Mouse (Mus musculus) lung, postnatal 25 days (tissue): ENCODE measurements around the gene Myh8.

Source experiments
- DNase-seq: peaks from one replicate; pipeline ENCODE4 v3.0.0; 2022; ENCODE audit warnings: low spot score

Gene Myh8

DNA sequence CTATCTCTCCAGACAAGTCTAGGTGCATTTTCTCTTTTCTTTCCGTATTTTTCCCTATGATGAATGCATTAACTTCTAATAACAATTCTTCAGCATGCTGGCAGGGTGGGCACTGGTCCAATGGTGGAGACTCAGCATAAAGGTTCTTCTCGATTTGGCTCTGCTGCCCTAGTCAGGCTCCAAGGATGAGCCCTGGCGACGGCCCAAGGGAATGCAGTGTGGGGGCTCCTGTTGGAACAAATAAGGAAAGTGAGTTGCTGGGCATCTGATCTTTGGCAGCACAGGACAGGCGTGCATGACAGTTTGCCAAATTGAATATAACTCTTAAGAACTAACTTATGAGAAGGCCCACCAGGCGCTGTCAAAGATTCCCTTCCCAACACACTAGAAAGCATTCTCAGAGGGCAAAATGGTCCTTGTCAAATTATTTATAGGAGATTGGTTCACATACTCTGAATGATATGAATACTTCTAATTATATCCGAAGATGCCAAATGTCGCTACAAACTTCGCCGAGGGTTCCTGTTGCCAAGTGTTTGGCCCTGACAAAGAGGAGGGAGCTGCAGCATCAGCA is at the start of gene Myh8:
TSS of gene Myh8 (plus strand) at position 524 of the 574 bp plus-strand sequence.
- DNase-seq = no peak

DNA sequence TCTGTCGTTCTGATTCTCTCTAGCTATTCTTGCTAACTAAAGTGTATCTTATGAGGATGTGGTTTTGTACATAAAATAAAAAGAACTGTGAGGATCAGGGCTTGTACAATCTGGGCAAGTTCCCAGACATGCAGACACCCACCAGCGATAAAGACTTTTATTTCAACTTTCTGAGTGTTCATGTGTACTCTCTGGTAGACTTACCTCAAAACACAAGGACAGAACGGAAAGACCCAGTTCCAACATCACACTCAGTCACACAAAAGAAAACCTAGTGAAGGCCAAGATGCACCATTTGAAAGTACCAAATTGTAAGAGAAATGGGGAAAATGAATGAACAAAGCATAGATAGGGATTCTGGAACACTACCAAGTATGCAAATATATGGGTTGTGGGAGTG is 48.2 kb upstream of the Myh8 start:
- no peak for DNase-seq

DNA sequence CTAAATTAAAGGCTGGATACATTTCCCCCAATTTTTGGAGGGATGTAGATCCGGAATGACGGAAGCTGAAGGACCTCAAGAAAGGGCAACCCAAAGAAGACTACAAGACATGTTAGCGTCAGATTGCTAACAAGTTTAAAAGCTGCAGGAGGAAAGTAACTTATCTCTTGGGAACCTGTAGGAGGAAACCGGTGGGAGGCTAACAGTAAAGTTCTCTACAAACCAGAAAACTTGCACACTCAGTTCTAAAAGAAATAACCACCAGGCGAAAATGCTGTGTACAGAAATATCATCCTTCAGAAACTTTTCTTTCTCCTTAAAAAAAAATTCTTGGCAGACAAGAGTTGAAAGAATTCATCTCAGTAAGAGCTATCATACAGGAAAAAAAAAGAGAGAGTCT is 47.8 kb upstream of the Myh8 start:
- no peak for DNase-seq

DNA sequence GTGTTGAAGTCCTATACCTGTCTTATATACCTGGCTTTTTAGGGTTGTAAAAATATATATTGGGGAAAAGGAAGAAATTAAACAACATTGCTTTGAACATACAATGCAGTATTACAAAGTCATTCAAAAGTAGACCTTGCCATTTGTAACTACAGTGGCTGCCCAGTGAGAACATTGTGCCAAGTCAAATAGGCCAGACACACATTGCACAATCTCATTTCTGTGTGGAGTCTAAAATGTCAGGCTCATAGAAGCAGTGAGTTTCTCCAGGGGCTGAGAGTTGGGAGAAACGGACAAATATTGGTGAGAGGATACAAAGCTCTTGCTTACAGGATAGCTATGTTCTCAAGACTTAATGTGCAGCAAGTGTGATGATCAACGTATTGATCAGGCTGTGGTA is 47.0 kb upstream of the Myh8 start:
- DNase-seq = peak; percentile 72

DNA sequence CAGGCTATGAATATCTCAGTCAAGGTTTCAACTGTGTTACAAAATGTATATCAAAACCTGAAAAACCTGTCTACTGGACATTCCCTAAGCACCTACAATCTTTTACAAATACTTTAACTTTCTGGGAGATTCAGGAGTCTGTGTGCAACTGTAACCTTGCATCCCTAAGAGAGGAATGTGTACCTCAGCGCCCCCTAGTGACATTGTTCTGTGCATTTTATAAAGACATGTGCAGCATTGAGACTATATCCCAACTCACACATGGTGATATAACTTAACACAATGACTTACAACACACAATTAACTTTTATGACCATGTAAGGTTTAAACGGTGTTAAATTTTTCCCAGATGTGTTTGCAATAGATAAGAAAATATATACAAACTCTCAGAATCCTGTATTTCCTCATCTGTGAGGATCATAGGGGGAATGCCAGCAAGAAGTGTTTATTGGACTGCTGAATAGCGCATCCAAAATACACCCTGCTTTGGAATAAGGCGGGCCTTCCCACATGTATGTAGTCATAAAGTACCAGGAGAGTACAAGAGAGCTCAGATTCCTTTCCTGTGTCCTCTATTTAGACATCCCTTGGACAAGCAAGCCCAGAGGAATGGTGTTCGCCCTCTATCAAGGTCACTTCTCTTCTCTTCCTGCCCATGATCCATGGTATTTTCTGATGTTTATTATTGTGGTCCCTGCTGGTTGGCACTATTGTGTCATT is 41.1 kb upstream of the Myh8 start:
- peak; percentile 51 for DNase-seq

DNA sequence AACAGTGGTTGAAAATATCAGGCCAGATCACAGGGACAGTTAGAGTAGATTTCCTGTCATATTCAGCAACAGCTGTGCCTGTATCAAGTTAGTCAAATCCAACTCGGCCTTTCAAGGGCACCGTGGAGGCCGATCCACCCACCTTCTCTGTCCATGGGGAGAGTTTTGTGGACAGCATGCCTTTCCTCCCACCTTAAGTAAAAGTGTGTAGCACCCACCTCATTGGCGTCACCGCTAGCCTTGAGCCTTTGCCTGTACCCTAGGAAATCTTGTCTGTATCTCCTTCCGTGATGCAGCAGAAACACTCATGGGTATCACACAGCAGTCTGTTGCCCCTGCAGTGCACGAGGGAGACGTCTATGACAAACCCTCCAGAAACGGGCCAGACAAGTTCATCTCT is 40.1 kb upstream of the Myh8 start:
- no peak for DNase-seq

DNA sequence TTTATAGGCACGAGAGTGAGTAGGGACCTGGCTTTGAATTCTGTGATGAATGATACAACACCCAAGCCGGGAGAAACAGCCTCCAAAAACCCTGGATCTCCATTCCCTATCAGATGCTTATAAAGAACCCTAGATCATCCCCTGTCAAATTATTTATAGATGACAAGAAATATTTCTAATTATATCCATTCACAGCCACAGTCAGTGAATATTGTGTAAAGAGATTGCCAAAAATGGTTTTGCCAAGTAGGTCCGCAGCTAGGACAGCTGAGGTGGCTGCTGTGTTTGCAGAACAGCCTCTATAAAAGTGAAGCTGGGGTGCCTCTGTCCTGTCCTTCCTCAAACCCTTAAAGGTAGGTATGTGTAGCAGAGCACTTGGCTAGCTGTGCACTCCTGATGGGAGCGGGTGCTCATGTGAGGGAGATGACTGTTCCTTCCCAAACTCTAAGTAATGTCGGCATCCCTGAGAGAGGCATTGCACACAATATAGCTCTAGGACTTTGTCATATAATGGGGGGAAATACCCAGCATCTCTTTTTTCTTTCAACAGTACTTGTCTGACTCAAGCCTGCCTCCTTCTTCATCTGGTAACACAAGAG is 39.3 kb upstream of the Myh8 start, which contains the start of gene Myh4:
TSS of gene Myh4 (plus strand) at position 549 of the 599 bp plus-strand sequence.
- no peak for DNase-seq

DNA sequence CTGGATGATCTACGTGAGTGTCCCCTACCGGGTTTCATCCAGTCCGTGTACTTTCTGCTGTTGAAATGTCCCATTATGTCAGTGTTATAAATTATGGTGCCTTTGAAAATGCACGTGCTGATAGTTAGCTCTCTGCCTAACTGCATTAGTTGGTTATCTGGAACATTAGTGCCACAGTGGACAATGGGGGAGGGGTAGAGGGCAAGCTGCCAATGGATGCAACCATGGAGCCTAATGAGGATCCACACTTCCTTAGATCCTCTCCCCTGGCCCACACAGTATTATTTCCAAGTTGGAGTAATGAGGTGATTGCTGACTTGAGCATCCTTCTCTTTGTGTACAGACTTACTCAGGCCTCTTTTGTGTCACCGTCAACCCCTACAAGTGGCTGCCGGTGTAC is 35.9 kb upstream of the Myh8 start:
- no peak for DNase-seq

DNA sequence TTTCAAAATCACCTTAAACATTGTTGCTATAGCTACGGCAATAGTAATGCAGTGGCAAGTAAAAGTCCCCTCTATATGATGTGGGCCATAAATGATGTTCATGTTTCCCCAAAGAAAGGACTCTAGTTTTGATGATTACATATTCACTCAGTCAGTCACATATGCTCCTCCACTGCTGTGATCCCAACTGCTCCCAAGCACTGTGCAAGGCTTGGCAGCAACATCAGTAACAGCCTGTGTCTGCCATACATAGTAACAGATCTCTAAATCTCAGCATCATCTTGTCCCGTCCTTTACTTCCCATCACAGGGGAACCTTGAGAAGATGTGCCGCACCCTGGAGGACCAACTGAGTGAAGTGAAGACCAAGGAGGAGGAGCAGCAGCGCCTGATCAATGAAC is 23.2 kb upstream of the Myh8 start:
- DNase-seq = no peak

DNA sequence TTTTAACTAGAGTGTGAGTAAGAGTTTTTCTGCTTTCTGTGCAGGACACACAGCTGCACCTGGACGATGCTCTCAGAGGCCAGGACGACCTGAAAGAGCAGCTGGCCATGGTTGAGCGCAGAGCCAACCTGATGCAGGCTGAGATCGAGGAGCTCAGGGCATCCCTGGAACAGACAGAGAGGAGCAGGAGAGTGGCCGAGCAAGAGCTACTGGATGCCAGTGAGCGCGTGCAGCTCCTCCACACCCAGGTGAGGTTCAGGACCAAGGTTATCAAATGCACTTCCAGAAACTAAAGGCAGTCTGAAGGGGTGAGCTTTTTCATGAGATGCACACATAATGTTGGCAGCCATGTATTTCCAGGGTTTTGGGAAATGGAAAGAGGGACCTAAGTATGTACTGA is 19.9 kb upstream of the Myh8 start:
- DNase-seq = no peak

DNA sequence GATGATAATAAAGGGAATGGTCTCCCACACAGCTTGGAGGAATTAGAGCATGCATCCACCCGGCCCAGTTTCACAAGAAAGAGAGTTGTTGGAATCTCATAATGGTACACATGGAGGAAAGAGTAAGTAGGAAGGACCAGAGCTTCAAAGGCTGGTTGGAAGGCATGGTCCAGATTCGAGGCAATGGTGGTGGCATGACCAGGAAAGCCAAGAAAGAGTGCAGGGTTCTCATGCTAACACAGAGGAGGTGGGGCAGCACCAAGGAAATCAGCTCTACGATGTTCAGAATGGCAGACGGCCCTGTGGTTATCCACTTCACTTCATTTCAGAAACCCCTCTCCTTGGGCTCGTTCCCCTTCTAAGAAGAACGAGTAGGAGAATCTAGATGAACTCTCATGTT is 16.0 kb upstream of the Myh8 start:
- DNase-seq = no peak

DNA sequence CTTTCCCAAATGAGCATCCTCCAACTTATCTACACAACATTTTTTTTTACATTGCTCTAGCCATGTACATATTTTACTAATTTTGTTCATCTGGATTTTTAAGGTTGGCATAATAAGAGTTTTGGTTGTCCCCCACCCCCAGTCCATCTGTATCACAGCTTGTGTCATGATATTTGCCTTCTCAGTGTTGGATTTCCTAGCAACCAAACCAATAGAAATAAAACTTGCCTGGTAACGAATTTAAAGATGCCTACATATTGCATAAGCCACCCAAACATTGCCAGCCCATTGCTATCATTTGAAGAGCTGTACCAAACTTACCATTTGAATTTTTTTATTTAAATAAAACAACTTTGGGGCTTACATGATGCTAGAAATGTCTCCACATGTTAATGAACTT is 16.5 kb downstream of the Myh8 start:
- DNase-seq = no peak

DNA sequence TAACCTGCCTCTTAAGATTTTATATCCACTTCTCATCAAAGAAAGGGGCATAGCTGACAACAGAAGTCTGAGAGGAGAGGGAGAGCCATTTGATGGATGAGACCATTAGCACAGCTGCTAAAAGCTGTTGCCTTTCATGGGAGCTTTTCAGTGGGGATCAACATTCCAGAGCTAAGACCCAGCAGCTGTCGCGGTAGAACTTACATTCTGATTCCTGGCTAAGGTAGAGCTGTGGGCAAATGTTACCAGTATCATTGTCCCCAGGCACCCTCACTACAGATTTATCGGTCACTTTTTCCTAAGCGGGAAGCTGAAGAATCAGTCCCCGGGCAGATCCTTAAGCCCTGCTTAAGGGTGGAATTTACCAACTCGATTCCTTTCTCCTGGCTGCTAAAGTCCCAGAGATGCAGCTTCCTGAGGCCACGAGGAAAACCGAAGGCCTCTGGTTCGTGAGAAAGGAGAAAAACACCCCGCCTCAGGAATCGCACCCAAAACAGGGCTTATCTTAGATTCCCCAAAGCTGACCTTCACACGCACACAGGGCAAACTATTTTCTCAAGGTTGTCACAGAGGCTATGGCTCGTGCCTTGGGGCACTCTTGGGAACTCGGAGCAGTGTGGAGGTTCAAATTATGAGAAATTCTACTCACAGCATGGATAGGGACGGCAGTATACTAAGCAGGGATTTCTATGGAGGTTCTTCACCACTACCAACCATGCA is 37.0 kb downstream of the Myh8 start:
- DNase-seq = no peak

DNA sequence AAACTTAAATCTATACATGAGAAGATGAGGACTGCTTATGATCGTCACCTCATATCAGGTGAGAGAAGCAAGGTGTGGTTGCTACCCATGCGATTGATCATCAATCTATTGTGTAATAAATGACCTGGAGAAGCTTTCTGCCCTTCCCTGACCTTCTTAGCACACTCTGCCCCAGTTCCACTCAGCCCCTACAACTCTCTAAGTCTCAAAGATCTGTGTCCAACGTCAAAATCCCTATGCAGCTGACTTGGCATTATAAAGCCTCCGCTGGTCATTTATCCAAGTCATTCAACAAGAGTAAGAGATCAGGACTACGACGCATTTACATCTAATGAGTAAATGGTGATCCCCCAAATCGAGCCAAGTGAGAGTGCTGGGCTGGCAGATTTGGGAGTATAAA is 44.4 kb downstream of the Myh8 start, which contains the start of gene Myh13:
TSS of gene Myh13 (plus strand) at position 301 of the 400 bp plus-strand sequence.
- no peak for DNase-seq

DNA sequence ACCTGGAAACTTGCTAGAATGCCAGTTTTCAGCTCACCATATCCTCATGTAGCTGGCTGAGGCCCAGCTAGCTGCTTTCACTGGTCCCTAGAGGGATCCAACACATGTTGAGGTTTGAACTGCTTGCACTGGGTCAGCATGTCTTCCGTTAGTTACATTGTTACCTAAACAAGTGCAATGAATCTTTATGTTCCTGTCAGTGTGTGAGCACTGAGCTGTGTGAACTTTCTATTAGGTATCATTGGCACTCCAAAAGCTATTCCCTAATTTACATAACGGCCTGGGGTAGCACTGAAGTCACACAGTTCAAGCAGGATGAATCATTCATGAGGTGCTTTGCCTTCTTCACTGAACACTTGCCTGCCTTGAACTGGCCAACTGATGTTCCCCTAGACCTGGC is 49.6 kb downstream of the Myh8 start:
- DNase-seq = no peak

DNA sequence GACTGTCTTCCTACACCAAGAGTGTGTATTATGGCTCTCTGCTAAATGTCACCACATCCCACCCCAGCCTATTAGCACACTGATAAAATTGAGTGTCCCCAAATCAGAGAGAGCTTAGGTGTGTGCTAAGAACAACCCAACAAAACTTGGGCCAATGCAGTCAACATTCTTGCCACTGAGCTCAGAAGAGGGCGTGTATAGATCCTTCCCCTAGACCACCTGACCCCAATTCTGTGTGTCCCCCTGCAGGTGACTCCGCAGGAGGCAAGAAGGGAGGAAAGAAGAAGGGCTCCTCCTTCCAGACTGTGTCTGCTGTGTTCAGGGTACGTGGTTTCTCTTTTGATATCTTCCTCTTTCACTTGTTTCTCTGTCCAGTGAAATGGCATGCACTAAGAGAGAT is 67.6 kb downstream of the Myh8 start:
- DNase-seq = no peak

DNA sequence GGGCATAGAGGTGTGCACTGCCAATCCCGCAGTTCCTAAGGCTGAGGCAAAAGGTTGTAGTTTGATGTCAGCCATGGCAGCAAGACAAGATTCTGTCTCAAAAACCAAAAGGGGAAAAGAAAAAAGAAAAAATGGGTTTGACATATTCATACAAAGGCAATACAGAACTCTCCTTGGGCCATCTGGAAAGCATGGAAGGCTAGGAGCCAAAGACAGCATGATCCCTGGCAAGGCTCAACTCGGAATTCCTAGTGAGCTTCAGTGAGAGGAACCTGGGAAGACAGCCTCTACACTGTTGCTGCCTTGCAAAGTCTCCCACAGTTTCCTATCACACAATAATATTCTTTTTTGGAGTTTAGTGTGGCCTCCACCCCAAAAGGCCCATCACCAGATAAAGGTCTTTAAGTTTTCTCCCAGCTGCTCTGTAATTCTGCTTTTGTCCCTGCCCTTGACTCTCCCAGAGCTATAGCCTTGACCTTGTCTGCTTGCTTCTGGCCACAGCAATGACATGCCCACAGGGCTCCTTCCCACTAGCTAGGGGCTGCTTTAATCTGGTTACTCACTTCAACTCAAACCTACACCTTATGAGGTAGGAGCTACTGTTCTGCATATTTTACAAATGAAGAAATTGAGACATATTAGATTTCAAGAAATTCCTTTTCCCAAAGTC is 68.4 kb downstream of the Myh8 start:
- no peak for DNase-seq

DNA sequence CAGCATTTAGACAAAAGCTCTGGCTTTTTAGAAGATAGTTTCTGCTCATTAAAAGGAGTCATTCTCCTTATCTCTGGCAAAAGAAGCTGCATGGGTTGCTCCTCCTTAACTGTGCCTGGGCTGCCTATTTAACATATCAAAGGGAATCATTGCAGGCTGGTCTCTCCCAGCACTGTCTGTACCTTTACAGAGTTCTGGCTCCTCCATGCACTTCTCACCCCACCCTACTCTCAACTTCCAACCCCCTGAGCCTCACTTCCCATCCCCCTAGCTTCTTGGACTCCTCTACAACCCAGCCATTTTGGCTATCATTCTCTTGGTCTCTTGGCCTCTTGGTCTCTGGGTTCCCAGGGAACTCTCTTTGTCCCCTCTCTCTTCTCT is 68.9 kb downstream of the Myh8 start:
- no peak for DNase-seq

DNA sequence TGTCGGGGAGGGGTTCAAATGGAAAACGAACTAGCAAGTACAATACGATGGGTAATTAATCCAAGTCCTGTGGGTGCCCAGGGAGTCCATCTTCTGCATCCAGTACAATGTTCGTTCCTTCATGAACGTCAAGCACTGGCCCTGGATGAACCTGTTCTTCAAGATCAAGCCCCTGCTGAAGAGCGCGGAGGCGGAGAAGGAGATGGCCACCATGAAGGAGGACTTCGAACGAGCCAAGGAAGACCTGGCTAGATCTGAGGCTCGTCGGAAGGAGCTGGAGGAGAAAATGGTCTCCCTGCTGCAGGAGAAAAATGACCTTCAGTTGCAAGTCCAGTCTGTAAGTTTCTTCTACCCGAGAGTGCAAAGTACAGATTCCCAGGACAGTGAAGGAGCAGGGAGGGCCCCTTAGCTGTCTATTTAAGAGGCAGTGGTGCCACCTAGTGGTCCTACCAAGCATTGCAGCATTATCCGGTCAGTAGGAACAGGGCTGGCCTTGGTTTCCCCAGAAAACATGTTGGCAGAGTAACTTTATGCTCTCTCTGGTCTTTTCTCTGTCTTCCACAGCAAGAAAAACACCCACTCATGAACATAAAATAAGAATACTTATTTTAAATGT is 73.3 kb downstream of the Myh8 start:
- peak; percentile 55 for DNase-seq

DNA sequence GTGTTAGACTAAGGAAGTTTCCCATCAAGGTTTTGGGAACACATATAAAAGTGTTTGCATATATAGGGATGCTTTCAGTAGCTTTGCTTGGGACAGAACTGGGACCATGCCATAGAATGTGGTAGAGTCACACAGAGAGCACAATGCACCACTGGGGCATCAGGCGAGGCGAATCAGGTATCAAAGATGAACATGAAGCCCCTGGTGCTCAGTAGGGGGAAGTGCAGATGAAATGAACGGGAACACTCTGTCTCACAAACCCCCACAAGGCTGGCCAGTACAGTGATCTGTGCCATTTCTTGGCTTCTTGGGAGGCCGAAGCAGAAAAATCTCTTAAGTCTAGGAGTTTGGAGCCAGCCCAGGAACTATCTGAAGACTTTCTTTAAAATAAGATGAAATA is 76.1 kb downstream of the Myh8 start:
- DNase-seq = no peak

DNA sequence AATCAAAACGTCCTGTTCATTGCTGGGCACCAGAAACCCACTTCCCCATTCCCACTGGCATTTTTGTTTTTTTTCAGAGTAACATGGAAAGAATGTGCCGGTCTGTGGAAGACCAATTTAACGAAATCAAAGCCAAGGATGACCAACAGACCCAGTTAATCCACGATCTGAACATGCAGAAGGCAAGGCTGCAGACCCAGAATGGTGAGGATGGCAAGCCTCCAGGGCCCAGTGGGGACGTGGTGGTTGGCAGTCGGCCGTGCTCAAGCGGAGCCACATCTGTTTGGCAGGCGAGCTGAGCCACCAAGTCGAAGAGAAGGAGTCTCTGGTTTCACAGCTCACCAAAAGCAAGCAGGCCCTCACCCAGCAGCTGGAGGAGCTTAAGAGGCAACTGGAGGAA is 81.1 kb downstream of the Myh8 start:
- no peak for DNase-seq
